ENCODE assay signal across 35 mouse cellular contexts in the genomic region with DNA sequence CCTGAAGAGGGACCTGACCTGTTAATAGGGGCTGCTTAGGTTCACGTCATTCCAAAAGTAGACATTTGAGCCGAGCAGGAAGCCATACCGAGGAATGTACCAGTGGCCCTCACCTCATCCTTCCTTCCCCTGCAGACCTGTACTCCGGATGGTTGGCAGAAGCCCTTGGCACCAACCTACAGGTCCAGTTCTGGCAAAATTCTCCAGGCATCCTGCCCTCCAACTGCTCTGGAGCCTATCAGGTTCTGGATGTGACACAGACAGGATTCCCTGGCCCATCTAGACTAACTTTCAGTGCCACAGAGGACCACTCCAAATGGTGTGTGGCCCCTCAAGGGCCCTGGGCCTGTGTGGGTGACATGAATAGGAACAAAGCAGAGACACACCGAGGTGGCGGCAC. TPM values are rescaled to one million over a fixed set of nuclear protein-coding genes. Genes with fewer than 3 reads are reported as not detected.
DNase-seq lines count a peak whose midpoint lies in the region; ATAC-seq and TF ChIP-seq lines count a peak whose summit lies in the region.
"Had no signal": no experiment of that assay in that cellular context is flagged by ENCODE, and none has a peak within 500 bp of the region (broad histone marks: within the 10 kb centered on the region; RNA-seq: fewer than 3 reads in every experiment).

No protein-coding gene starts in this region.

- peaks cover 54% of the 10 kb centered on the region for H3K36me3 ChIP-seq in erythroblast, embryonic 14.5 days (ENCODE audit: control insufficient read depth)
- peaks cover under 1 to 31% of the 10 kb centered on the region in 2 experiments; a peak in 2 of 4 replicates for H3K36me3 ChIP-seq in MEL (ENCODE audit: control insufficient read depth in 1 of 2, insufficient read depth in 2 of 2, low read length in 2 of 2)
- H3K36me3 ChIP-seq in liver, embryonic 12.5 days: peaks cover 41% of the 10 kb centered on the region
- H3K36me3 ChIP-seq: lung, embryonic 15.5 days; stomach, embryonic 15.5 days had no signal

- no peak for TF ChIP-seq EP300 in MEL (IDR thresholded peaks at IDR 0.05; ENCODE audit: low read depth in 1 of 2, low read length in 2 of 2)

- H3K4me2 ChIP-seq in liver, embryonic 12.5 days: peak overlapping the region; percentile 93
- H3K4me2 ChIP-seq: forebrain, embryonic 12.5 days; heart, embryonic 11.5 days; limb, embryonic 15.5 days; neural tube, embryonic 12.5 days; stomach, embryonic 15.5 days had no signal

- no peak for ATAC-seq in erythroblast, adult 5-6 weeks (replicated peaks; ENCODE audit: low FRiP score, poor library complexity, severe bottlenecking)
- no peak for ATAC-seq in liver, embryonic 12.5 days
- no peak for ATAC-seq in megakaryocyte, adult 5-6 weeks (ENCODE audit: poor library complexity, severe bottlenecking)
- ATAC-seq in monocyte, adult 5-6 weeks (replicated peaks; ENCODE audit: insufficient number of reproducible peaks, low FRiP score, low TSS enrichment, poor library complexity, severe bottlenecking): no peak
- ATAC-seq: CD4-positive, CD25-positive, alpha-beta regulatory T cell, adult 4 months; hindbrain, embryonic 16.5 days; intestine, embryonic 16.5 days; Patski had no signal

- H3K4me1 ChIP-seq in erythroblast, embryonic 14.5 days (ENCODE audit: control insufficient read depth): peaks cover 83% of the 10 kb centered on the region
- peaks cover 2 to 44% of the 10 kb centered on the region in 2 experiments; a peak in 3 of 4 replicates for H3K4me1 ChIP-seq in MEL (ENCODE audit: control insufficient read depth in 1 of 2, insufficient read depth in 2 of 2, low read length in 2 of 2)
- H3K4me1 ChIP-seq in liver, embryonic 12.5 days: peaks cover 60% of the 10 kb centered on the region

- no peaks in the 10 kb centered on the region for H3K9me3 ChIP-seq in erythroblast, embryonic 14.5 days (ENCODE audit: control insufficient read depth, low read length)
- no peaks in the 10 kb centered on the region for H3K9me3 ChIP-seq in MEL (replicated peaks; ENCODE audit: insufficient read depth, low read length)
- no peaks in the 10 kb centered on the region for H3K9me3 ChIP-seq in liver, embryonic 12.5 days (replicated peaks)
- H3K9me3 ChIP-seq: forebrain, embryonic 12.5 days; limb, embryonic 15.5 days; lung, embryonic 15.5 days; neural tube, embryonic 12.5 days had no signal

- H3K79me2 ChIP-seq in MEL (ENCODE audit: control insufficient read depth, insufficient read depth, low read length, poor library complexity): peaks cover 30% of the 10 kb centered on the region

- no peak for DNase-seq in MEL (ENCODE audit: low read depth, low spot score)
- peak; percentile 77 for DNase-seq in cerebellum, adult 8-10 months
- no peak for DNase-seq in testis, postnatal 10 days (ENCODE audit: low spot score)
- DNase-seq: adrenal gland, postnatal 36 days; gastrocnemius, adult 2 months; kidney, postnatal 4 days; layer of hippocampus, adult 9-11 months; lung, postnatal 36 days; midbrain, embryonic 14.5 days; retina, postnatal 1 day; thymus, adult 2 months had no signal

- no peak for TF ChIP-seq RAD21 in MEL (IDR thresholded peaks at IDR 0.05; ENCODE audit: low read depth, low read length)

- WGBS in liver, embryonic 12.5 days (ENCODE audit: insufficient replicate concordance): 79% methylated on average over 6 of the region's 6 CpGs

- peak overlapping the region; percentile 33 for H3K9ac ChIP-seq in MEL (ENCODE audit: control insufficient read depth, low read depth, low read length, poor library complexity, severe bottlenecking)
- H3K9ac ChIP-seq in liver, embryonic 12.5 days: peak overlapping the region; percentile 86; the same call in 1 of the 2 replicates
- H3K9ac ChIP-seq: forebrain, embryonic 12.5 days; limb, embryonic 15.5 days; lung, embryonic 15.5 days; neural tube, embryonic 12.5 days; stomach, embryonic 15.5 days had no signal

- H3K4me3 ChIP-seq in erythroblast, embryonic 14.5 days (replicated peaks): peak overlapping the region; percentile 72
- peak overlapping the region in 1 of 2 experiments; percentile 94; a peak in 2 of 4 replicates for H3K4me3 ChIP-seq in MEL (ENCODE audit: control insufficient read depth in 1 of 2, insufficient read depth in 1 of 2, low read depth in 2 of 2, low read length in 2 of 2)
- H3K4me3 ChIP-seq in liver, embryonic 12.5 days: 0 out of 2 replicates have a peak overlapping the region, but pooled peaks have one; percentile 71
- H3K4me3 ChIP-seq: forebrain, embryonic 12.5 days; gastrocnemius, adult 2 months; left cerebral cortex, adult 2 months; limb, embryonic 15.5 days; lung, embryonic 15.5 days; neural tube, embryonic 12.5 days; stomach, embryonic 15.5 days had no signal

- TF ChIP-seq CTCF in MEL (IDR thresholded peaks at IDR 0.05 in 2 of 3, conservative IDR thresholded peaks at IDR 0.05 in 1 of 3; ENCODE audit: control insufficient read depth in 1 of 3, insufficient read depth in 1 of 3, low read depth in 2 of 3, low read length in 3 of 3, poor library complexity in 1 of 3, severe bottlenecking in 1 of 3): no peak

- peak overlapping the region; percentile 35; the same call in 1 of the 2 replicates for H3K27ac ChIP-seq in MEL (ENCODE audit: control insufficient read depth, low read depth, low read length)
- 0 out of 2 replicates have a peak overlapping the region, but pooled peaks have one; percentile 11 for H3K27ac ChIP-seq in liver, embryonic 12.5 days
- H3K27ac ChIP-seq: forebrain, embryonic 12.5 days; gastrocnemius, adult 2 months; left cerebral cortex, adult 2 months; limb, embryonic 15.5 days; lung, embryonic 15.5 days; neural tube, embryonic 12.5 days; stomach, embryonic 15.5 days had no signal

- H3K27me3 ChIP-seq in erythroblast, embryonic 14.5 days (ENCODE audit: control insufficient read depth): peaks cover 17% of the 10 kb centered on the region
- H3K27me3 ChIP-seq in MEL (ENCODE audit: control insufficient read depth in 1 of 2, insufficient read depth in 2 of 2, low read length in 2 of 2): no peaks in the 10 kb centered on the region
- peaks cover 46% of the 10 kb centered on the region for H3K27me3 ChIP-seq in liver, embryonic 12.5 days (replicated peaks)
- H3K27me3 ChIP-seq: Patski had no signal

- no peak for TF ChIP-seq POLR2A in MEL (IDR thresholded peaks at IDR 0.05; ENCODE audit: control insufficient read depth in 1 of 2, insufficient read depth in 1 of 2, low read depth in 1 of 2, low read length in 2 of 2, poor library complexity in 1 of 2)

RNA-seq across cellular contexts. Expression of gene Dnase2a, which starts 2.2 kb away (rescaled TPM):
- polyA plus RNA-seq in erythroblast, embryonic 14.5 days (2012): 4.8 and 7.7 TPM in 2 replicates
- total RNA-seq in erythroblast, adult 5-6 weeks (2015; ENCODE audit: low replicate concordance): 31.9 and 44.9 TPM in 2 replicates
- total RNA-seq in erythroblast, adult 5-6 weeks (2017; ENCODE audit: low replicate concordance): 85.2 and 99.8 TPM in 2 replicates
- 53.7 and 62.3 TPM in 2 replicates for total RNA-seq in MEL (2012; rRNA removed)
- 10 to 100 TPM in 1 of 2 experiments, not detected in 1; 83.4 TPM for polyA plus RNA-seq in MEL (2012; ENCODE audit: insufficient read depth in 1 of 2, insufficient read length in 2 of 2, low read depth in 1 of 2, low replicate concordance in 2 of 2, missing spikeins in 1 of 2)
- 10.8 and 11.4 TPM in 2 replicates for polyA plus RNA-seq in liver, embryonic 12.5 days (2016; fragmentation: Nextera tagmentation; extraction: Ambion mirVana)
- 15.2 and 30.1 TPM in 2 replicates for total RNA-seq in megakaryocyte, adult 5-6 weeks (2015)
- total RNA-seq in megakaryocyte, adult 5-6 weeks (2017): 27.4 and 39.0 TPM in 2 replicates
- 24.4 to 37.4 TPM (median 29.6 TPM) in 3 replicates for total RNA-seq in monocyte, adult 5-6 weeks (2017)

RNA-seq across cellular contexts. Expression of gene Klf1, which starts 8.8 kb away (rescaled TPM):
- 358 and 362 TPM in 2 replicates for polyA plus RNA-seq in erythroblast, embryonic 14.5 days (2012)
- 58.9 and 59.8 TPM in 2 replicates for total RNA-seq in erythroblast, adult 5-6 weeks (2015; ENCODE audit: low replicate concordance)
- 85.0 and 116 TPM in 2 replicates for total RNA-seq in erythroblast, adult 5-6 weeks (2017; ENCODE audit: low replicate concordance)
- total RNA-seq in MEL (2012; rRNA removed): 178 and 234 TPM in 2 replicates
- 100 to 1,000 TPM in 1 of 2 experiments, not detected in 1; 262 TPM for polyA plus RNA-seq in MEL (2012; ENCODE audit: insufficient read depth in 1 of 2, insufficient read length in 2 of 2, low read depth in 1 of 2, low replicate concordance in 2 of 2, missing spikeins in 1 of 2)
- 517 and 552 TPM in 2 replicates for polyA plus RNA-seq in liver, embryonic 12.5 days (2016; fragmentation: Nextera tagmentation; extraction: Ambion mirVana)
- total RNA-seq in megakaryocyte, adult 5-6 weeks (2015): 2.0 and 5.2 TPM in 2 replicates
- 1.8 and 8.7 TPM in 2 replicates for total RNA-seq in megakaryocyte, adult 5-6 weeks (2017)
- not detected in 3 replicates for total RNA-seq in monocyte, adult 5-6 weeks (2017)
- total RNA-seq: adrenal gland, adult 18-20 months; gastrocnemius, adult 2 months; left cerebral cortex, postnatal 36 days had no signal

RNA-seq across cellular contexts. Expression of gene Gcdh, which starts 16.8 kb away (rescaled TPM):
- polyA plus RNA-seq in erythroblast, embryonic 14.5 days (2012): 15.0 and 18.3 TPM in 2 replicates
- total RNA-seq in erythroblast, adult 5-6 weeks (2015; ENCODE audit: low replicate concordance): 7.9 and 14.6 TPM in 2 replicates
- 13.4 and 17.6 TPM in 2 replicates for total RNA-seq in erythroblast, adult 5-6 weeks (2017; ENCODE audit: low replicate concordance)
- 9.7 and 10.7 TPM in 2 replicates for total RNA-seq in MEL (2012; rRNA removed)
- polyA plus RNA-seq in MEL (2012; ENCODE audit: insufficient read depth in 1 of 2, insufficient read length in 2 of 2, low read depth in 1 of 2, low replicate concordance in 2 of 2, missing spikeins in 1 of 2): 10 to 100 TPM in 1 of 2 experiments, not detected in 1; 17.3 TPM
- polyA plus RNA-seq in liver, embryonic 12.5 days (2016; fragmentation: Nextera tagmentation; extraction: Ambion mirVana): 41.1 and 44.3 TPM in 2 replicates
- total RNA-seq in megakaryocyte, adult 5-6 weeks (2015): 7.4 and 8.8 TPM in 2 replicates
- 9.7 and 11.9 TPM in 2 replicates for total RNA-seq in megakaryocyte, adult 5-6 weeks (2017)
- total RNA-seq in monocyte, adult 5-6 weeks (2017): 16.8 to 25.3 TPM (median 18.7 TPM) in 3 replicates

RNA-seq across cellular contexts. Expression of gene Mast1, which starts 26.6 kb away (rescaled TPM):
- polyA plus RNA-seq in erythroblast, embryonic 14.5 days (2012): 0.01 and 0.08 TPM in 2 replicates
- not detected in 2 replicates for total RNA-seq in erythroblast, adult 5-6 weeks (2015; ENCODE audit: low replicate concordance)
- total RNA-seq in erythroblast, adult 5-6 weeks (2017; ENCODE audit: low replicate concordance): 0.28 TPM in 1 of 2 replicates, not detected in the other
- 0.49 and 0.77 TPM in 2 replicates for total RNA-seq in MEL (2012; rRNA removed)
- polyA plus RNA-seq in MEL (2012; ENCODE audit: insufficient read depth in 1 of 2, insufficient read length in 2 of 2, low read depth in 1 of 2, low replicate concordance in 2 of 2, missing spikeins in 1 of 2): 1 to 10 TPM in 1 of 2 experiments, not detected in 1; 4.5 TPM
- 0.18 TPM in 2 replicates for polyA plus RNA-seq in liver, embryonic 12.5 days (2016; fragmentation: Nextera tagmentation; extraction: Ambion mirVana)
- total RNA-seq in megakaryocyte, adult 5-6 weeks (2015): 0.02 TPM in 1 of 2 replicates, not detected in the other
- total RNA-seq in megakaryocyte, adult 5-6 weeks (2017): 0.07 and 0.08 TPM in 2 replicates
- 0.11 TPM in 1 of 3 replicates, not detected in the others for total RNA-seq in monocyte, adult 5-6 weeks (2017)
- polyA plus RNA-seq: heart, postnatal 0 days had no signal

RNA-seq across cellular contexts. Expression of gene Rtbdn, which starts 36.2 kb away (rescaled TPM):
- polyA plus RNA-seq in erythroblast, embryonic 14.5 days (2012): not detected in 2 replicates
- total RNA-seq in erythroblast, adult 5-6 weeks (2015; ENCODE audit: low replicate concordance): not detected in 2 replicates
- not detected in 2 replicates for total RNA-seq in erythroblast, adult 5-6 weeks (2017; ENCODE audit: low replicate concordance)
- 0.08 TPM in 1 of 2 replicates, not detected in the other for total RNA-seq in MEL (2012; rRNA removed)
- under 1 TPM in 1 of 2 experiments, not detected in 1; 0.11 TPM for polyA plus RNA-seq in MEL (2012; ENCODE audit: insufficient read depth in 1 of 2, insufficient read length in 2 of 2, low read depth in 1 of 2, low replicate concordance in 2 of 2, missing spikeins in 1 of 2)
- polyA plus RNA-seq in liver, embryonic 12.5 days (2016; fragmentation: Nextera tagmentation; extraction: Ambion mirVana): 0.39 and 0.60 TPM in 2 replicates
- not detected in 2 replicates for total RNA-seq in megakaryocyte, adult 5-6 weeks (2015)
- not detected in 2 replicates for total RNA-seq in megakaryocyte, adult 5-6 weeks (2017)
- total RNA-seq in monocyte, adult 5-6 weeks (2017): not detected in 3 replicates
- total RNA-seq: adrenal gland, postnatal 36 days; gastrocnemius, adult 2 months; hematopoietic stem cell, adult 5-6 weeks; megakaryocyte-erythroid progenitor cell, adult 5-6 weeks had no signal
- polyA plus RNA-seq: CD4-positive, CD25-positive, alpha-beta regulatory T cell, adult 4 months; embryonic facial prominence, embryonic 11.5 days; gonadal fat pad, adult 2 months; heart, embryonic 11.5 days; kidney, embryonic 14.5 days had no signal

Comparison
In these comparisons a context has a peak if more than half of its experiments do, and no peak if none do; other contexts are left out.
1. RNA of gene Klf1, which starts 8.8 kb away (total RNA-seq): 178 to 234 TPM in MEL and 58.9 to 116 TPM in erythroblast, adult 5-6 weeks; 1.8 to 8.7 TPM in megakaryocyte, adult 5-6 weeks and not detected in monocyte, adult 5-6 weeks; every median in the first group is over 4 times any median in the second.